Mouse (Mus musculus) CH12.LX (cell line): Measurements from ENCODE around the gene Ankrd22.

Experiments
- CTCF ChIP-seq, 2 experiments: IDR thresholded peaks in 1 of 2; conservative IDR thresholded peaks in 1 of 2; 2 replicates each; pipeline ENCODE4 v1.5.1; 2011 to 2012; ENCODE audit warnings: low read depth in 2 of 2, low read length in 2 of 2, improper control_type of control experiment in 1 of 2, inconsistent platforms in 1 of 2, mild to moderate bottlenecking in 1 of 2, moderate library complexity in 1 of 2
- HCFC1 ChIP-seq: IDR thresholded peaks from 2 replicates; pipeline ENCODE4 v1.6.1; 2012; ENCODE audit warnings: low read depth, mild to moderate bottlenecking, inconsistent platforms, low read length, improper control_type of control experiment
- MAFK ChIP-seq: IDR thresholded peaks from 2 replicates; pipeline ENCODE4 v1.6.1; 2011; ENCODE audit warnings: low read length, improper control_type of control experiment; ENCODE audit not compliant: insufficient replicate concordance
- MXI1 ChIP-seq: IDR thresholded peaks from 2 replicates; pipeline ENCODE4 v1.6.1; 2011; ENCODE audit warnings: mild to moderate bottlenecking, low read depth, low read length, improper control_type of control experiment
- NELFE ChIP-seq: IDR thresholded peaks from 2 replicates; pipeline ENCODE4 v1.6.1; 2011; ENCODE audit warnings: low read depth, low read length, improper control_type of control experiment
- POLR2A ChIP-seq: IDR thresholded peaks from 2 replicates; pipeline ENCODE4 v1.6.1; 2011; ENCODE audit warnings: low read depth, mild to moderate bottlenecking, improper control_type of control experiment, low read length
- UBTF ChIP-seq: IDR thresholded peaks from 2 replicates; pipeline ENCODE4 v1.6.1; 2012; ENCODE audit warnings: low read depth, mild to moderate bottlenecking, inconsistent platforms, low read length, improper control_type of control experiment, moderate library complexity

GRCm38 (mm10) chr19:34104841-34105240 lies 61.0 kb downstream of the Ankrd22 start:
- TF ChIP-seq UBTF (no peak), CTCF (conservative IDR thresholded peaks at IDR 0.05 in 1 of 2, IDR thresholded peaks at IDR 0.05 in 1 of 2; ENCODE audit: low read depth in 2 of 2, low read length in 2 of 2) (no peak), POLR2A (no peak), HCFC1 (no peak), NELFE (no peak), MXI1 (no peak), MAFK (no peak)
